Mouse (Mus musculus) hindbrain, postnatal 0 days (tissue): ENCODE results near the gene Prr18. TPM values are rescaled to one million over a fixed set of nuclear protein-coding genes. Genes with fewer than 3 reads are reported as not detected.

Experiments used
- ATAC-seq: fragments of 200-750 bp; cut with Nextera tagmentation; 2 replicates; pipeline ENCODE4 v1.8.0; 2017; ENCODE audit warnings: mild to moderate bottlenecking, moderate TSS enrichment, moderate library complexity
- DNase-seq: peaks from one replicate; pipeline ENCODE4 v3.0.0-alpha.2; 2015; ENCODE audit warnings: low spot score
- H3K27ac ChIP-seq: fragments of 300-500 bp; sonication (generic); 2 replicates; pipeline ENCODE4 v1.5.1; 2014; ENCODE audit warnings: mild to moderate bottlenecking
- H3K27me3 ChIP-seq: fragments of 300-500 bp; sonication (generic); 2 replicates; pipeline ENCODE4 v1.6.1; 2014; ENCODE audit warnings: low read length, mixed read lengths; ENCODE audit not compliant: insufficient read depth
- H3K36me3 ChIP-seq: fragments of 300-500 bp; sonication (generic); 2 replicates; pipeline ENCODE4 v1.6.1; 2014; ENCODE audit warnings: low read length, mixed read lengths; ENCODE audit not compliant: insufficient read depth
- H3K4me1 ChIP-seq: fragments of 300-500 bp; sonication (generic); 2 replicates; pipeline ENCODE4 v1.6.1; 2014; ENCODE audit warnings: antibody characterized with exemption, low read length, mixed read lengths; ENCODE audit not compliant: insufficient read depth
- H3K4me2 ChIP-seq: fragments of 300-500 bp; sonication (generic); 2 replicates; pipeline ENCODE4 v1.6.1; 2014; ENCODE audit warnings: low read depth, mild to moderate bottlenecking, low read length, moderate library complexity, mixed read lengths
- H3K4me3 ChIP-seq: fragments of 300-500 bp; sonication (generic); 2 replicates; pipeline ENCODE4 v1.5.1; 2014; ENCODE audit warnings: low read length
- H3K9ac ChIP-seq: fragments of 300-500 bp; sonication (generic); replicated peaks from 2 replicates; pipeline ENCODE4 v1.6.1; 2014; ENCODE audit warnings: mild to moderate bottlenecking, low read length, moderate library complexity, mixed read lengths
- H3K9me3 ChIP-seq: fragments of 300-500 bp; sonication (generic); 2 replicates; pipeline ENCODE4 v1.6.1; 2016; ENCODE audit warnings: low read length, mixed read lengths
- CTCF ChIP-seq: IDR thresholded peaks from 2 replicates; pipeline ENCODE4 v1.5.1; 2016; ENCODE audit warnings: antibody characterized with exemption, control low read depth, low read depth
- WGBS: fragments of 180-500 bp; shearing (Covaris S2); extraction: QIAGEN DNeasy Blood & Tissue Kit; methylation state at CpG from one replicate; pipeline ENCODE4 v1.1.7; 2014; 5-methylcytosine and 5-hydroxymethylcytosine counted together
- polyA plus RNA-seq: library from polyadenylated mRNA; unstranded; fragments of >200 nt; fragmentation: Nextera tagmentation; extraction: Ambion mirVana; gene quantifications from 2 replicates; pipeline ENCODE4 v1.2.1, GENCODE M21; 2015
- total RNA-seq: library from RNA; depleted of rRNA; stranded (reverse); fragments of >200 nt; gene quantifications from 2 replicates; pipeline ENCODE4 v1.2.3, GENCODE M21; 2014

Gene Prr18
- total and polyA plus RNA-seq, 2 experiments from 2014 or later = 17.6 to 41.2 TPM

DNA sequence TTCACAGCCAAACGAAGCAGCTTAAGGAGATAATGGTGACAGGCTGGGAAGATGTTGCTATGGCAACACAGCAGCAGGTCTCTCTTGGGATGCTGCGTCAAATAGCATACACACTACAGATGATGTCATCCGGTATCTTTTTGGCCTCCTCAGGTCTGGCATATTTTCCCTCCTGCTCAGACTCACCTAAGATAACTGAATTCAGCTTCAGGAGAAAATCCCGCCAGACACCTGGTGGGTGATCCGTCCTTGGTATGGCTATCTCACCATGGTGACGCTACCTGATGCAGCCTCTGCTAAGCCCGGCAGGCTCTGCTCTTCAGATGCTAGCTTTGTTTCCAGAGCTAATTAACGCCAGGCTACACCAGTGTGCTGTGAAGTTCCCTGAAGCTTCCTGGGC lies 31.3 kb downstream of the Prr18 start:
- Histone ChIP-seq H3K27me3 (no peaks in the 10 kb centered on the region), H3K4me2 (peak overlapping the region; percentile 43), H3K4me1 (peaks cover 35% of the 10 kb centered on the region), H3K36me3 (no peaks in the 10 kb centered on the region), H3K9me3 (no peaks in the 10 kb centered on the region), H3K4me3 (no peak overlapping the region), H3K27ac (peak overlapping the region; percentile 99), H3K9ac (peak overlapping the region; percentile 28; the same call in 1 of the 2 replicates)
- 7% methylated on average over 8 of the region's 8 CpGs for WGBS
- ATAC-seq (peak; percentile 83), DNase-seq (peak; percentile 96)
- TF ChIP-seq CTCF = peak; percentile 4; the same call in 1 of the 2 replicates

DNA sequence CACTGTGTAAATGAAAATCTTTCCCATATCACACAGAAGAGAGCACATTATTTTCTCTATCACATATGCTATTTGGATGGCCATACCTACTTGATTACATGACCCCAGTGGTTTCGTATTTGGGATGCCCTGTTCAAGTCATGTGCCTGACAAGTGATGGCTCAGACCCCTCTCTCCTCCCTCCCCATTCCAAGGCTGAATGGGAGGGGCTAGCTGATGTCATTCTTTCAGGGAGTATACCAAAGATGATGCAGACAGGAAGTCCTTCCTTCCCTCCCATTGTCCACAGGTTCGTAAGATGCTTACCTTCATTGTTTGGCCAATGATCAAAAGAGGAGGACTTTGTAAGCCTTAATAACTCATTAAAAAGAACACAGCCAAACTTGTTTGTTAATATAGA lies 31.9 kb downstream of the Prr18 start:
- H3K27me3 ChIP-seq = no peaks in the 10 kb centered on the region
- no peak overlapping the region for H3K4me3 ChIP-seq
- DNase-seq (peak; percentile 59), ATAC-seq (no peak)
- no peak overlapping the region for H3K9ac ChIP-seq
- peak overlapping the region; percentile 99 for H3K27ac ChIP-seq
- peak overlapping the region; percentile 43; the same call in 1 of the 2 replicates for H3K4me2 ChIP-seq
- peaks cover 35% of the 10 kb centered on the region for H3K4me1 ChIP-seq
- TF ChIP-seq CTCF = no peak
- H3K9me3 ChIP-seq = no peaks in the 10 kb centered on the region
- WGBS = 27% methylated on average over 2 of the region's 2 CpGs
- H3K36me3 ChIP-seq = no peaks in the 10 kb centered on the region

DNA sequence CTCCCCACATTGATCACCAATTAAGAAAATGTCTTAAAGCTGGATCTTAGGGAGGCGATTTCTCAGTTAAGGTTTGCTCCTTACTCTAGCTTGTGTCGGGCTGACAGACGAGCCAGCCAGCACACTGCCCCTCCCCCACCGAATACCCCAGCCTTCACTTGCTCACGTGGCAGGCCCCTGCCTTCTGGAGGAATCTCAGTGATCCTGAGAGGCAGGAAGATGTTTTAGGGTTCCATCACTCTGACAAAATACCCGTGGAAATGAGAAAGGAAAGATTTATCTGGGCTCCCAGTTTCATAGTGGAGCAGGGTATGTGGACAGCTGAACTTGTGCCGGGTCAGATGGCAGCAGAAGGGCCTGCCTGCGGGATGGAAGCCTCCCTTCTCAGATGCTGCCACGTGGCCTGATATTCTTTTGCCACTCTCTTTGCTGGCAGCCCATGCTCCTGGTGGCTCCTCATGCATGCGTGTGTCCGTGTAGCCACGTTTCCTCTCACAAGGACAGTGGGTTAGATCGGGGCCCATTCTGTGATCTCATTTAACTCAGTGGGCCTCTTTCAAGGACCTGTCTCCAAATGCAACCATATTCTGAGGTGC lies 33.5 kb downstream of the Prr18 start:
- Histone ChIP-seq H3K27ac (peak overlapping the region; percentile 91), H3K4me3 (no peak overlapping the region), H3K27me3 (no peaks in the 10 kb centered on the region), H3K9ac (peak overlapping the region; percentile 44), H3K4me1 (peaks cover 35% of the 10 kb centered on the region), H3K36me3 (no peaks in the 10 kb centered on the region), H3K4me2 (no peak overlapping the region), H3K9me3 (no peaks in the 10 kb centered on the region)
- TF ChIP-seq CTCF = no peak
- WGBS = 12% methylated on average over 13 of the region's 13 CpGs
- ATAC-seq (no peak), DNase-seq (peak; percentile 58)

DNA sequence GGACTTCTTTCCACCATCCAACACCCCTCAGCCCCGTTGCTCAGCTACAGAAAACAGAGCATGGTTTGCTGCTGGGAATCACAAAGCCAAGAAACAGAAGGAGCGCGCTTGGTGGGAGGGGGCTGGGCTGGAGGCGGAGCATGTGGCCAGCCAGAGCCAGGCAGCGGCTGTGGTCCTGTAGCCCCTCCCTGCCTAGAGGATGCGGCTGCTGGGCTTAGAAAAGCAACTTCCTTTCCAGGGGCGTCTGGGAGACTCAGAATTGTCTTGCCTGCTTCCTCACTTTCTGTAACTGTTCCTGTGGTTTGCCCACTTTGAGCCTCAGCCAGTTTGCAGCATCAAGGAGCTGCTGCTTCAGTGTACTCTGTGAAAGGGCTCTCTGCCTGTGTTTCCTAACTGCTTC lies 34.6 kb downstream of the Prr18 start:
- TF ChIP-seq CTCF = no peak
- ATAC-seq (peak; percentile 84), DNase-seq (peak; percentile 94)
- Histone ChIP-seq H3K9ac (peak overlapping the region; percentile 44), H3K36me3 (no peaks in the 10 kb centered on the region), H3K4me1 (peaks cover 35% of the 10 kb centered on the region), H3K4me2 (peak overlapping the region; percentile 60), H3K27ac (peak overlapping the region; percentile 91), H3K4me3 (peak overlapping the region; percentile 29), H3K9me3 (no peaks in the 10 kb centered on the region), H3K27me3 (no peaks in the 10 kb centered on the region)
- WGBS = 0% methylated on average over 7 of the region's 7 CpGs

DNA sequence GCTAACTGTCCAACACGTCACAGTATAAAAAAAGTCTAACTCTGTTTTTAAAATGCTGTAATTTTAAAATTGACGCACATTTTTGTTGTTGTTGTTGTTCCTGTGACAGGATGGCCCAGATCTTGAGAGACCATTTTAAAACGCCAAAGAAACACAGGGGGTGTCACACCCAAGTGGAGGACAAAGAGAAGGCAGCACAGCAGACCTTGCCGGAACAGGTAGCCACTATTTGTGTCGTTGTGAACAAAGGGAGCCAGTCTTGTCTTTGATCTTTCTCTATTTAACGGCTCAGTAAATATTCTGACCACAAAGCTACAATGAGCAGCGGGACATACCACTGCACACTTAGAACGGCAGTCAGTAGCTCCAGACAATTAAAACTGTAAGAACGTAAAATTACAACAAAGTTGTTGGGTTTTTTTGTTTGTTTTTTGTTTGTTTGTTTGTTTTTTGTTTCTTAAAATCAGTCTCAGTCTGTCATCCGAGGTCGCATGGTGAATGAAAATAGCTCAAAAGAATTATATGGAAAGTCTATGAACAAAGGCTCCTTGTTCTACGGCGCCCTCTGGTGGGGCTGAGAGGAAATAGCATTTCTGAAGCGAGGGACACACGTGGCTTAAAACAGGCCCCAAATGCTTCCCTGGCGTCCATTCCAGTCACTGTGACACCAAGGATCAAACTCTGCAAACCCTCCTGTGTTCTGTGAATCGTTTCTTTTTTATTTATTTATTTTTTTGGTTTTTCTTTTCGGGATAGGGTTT lies 35.2 kb downstream of the Prr18 start:
- Histone ChIP-seq H3K4me1 (peaks cover 30% of the 10 kb centered on the region), H3K27me3 (no peaks in the 10 kb centered on the region), H3K4me3 (peak overlapping the region; percentile 29), H3K27ac (peak overlapping the region; percentile 91), H3K9me3 (no peaks in the 10 kb centered on the region), H3K4me2 (peak overlapping the region; percentile 60), H3K9ac (peak overlapping the region; percentile 44), H3K36me3 (no peaks in the 10 kb centered on the region)
- peak; percentile 94 for TF ChIP-seq CTCF
- DNase-seq (peak; percentile 91), ATAC-seq (0 out of 2 replicates have a peak, but pooled peaks have one; percentile 3)
- WGBS = under 1% methylated on average over 18 of the region's 18 CpGs

DNA sequence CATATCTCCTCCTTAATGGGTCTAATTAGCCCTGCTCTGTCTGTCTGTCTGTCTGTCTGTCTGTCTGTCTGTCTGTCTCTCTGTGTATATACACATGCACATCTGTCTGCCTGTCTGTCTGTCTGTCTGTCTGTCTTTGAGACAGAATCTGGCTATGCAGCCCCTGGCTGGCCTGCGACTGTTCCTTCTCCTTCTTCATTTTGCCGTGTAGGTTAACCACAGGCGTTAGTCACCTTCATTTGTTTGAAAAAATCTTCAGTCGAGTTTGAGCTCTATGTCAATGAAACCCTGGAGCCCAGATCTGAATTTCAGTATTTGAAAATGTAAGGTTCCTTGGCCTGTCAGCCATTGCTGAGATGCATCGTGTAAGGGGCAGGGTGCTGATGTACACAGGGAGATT lies 40.0 kb downstream of the Prr18 start:
- no peak for TF ChIP-seq CTCF
- 60% methylated on average over 5 of the region's 5 CpGs for WGBS
- DNase-seq (no peak), ATAC-seq (no peak)
- Histone ChIP-seq H3K4me3 (no peak overlapping the region), H3K9ac (no peak overlapping the region), H3K27ac (no peak overlapping the region), H3K4me1 (0 out of 2 replicates have a peak, but pooled peaks cover 3% of the 10 kb centered on the region), H3K27me3 (no peaks in the 10 kb centered on the region), H3K36me3 (no peaks in the 10 kb centered on the region), H3K9me3 (0 out of 2 replicates have a peak, but pooled peaks cover 2% of the 10 kb centered on the region), H3K4me2 (no peak overlapping the region)

DNA sequence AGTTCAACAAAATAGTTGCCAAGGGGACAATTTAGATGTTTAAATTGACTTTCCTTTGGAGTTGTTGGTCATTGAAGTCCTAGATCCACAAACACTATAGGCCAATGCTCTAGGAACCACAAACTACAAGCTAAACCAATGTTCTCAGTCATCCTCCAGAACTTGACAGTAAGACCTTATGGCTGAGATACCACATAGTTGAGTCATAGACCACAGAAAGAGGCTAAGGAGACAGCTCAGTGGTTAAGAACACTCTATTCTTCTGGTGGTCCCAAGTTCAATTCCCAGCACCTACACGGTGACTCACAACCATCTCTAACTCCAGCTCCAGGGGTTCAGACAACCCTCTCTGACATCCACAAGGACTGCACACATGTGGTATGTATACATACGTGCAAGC lies 48.2 kb downstream of the Prr18 start:
- H3K27me3 ChIP-seq = 0 out of 2 replicates have a peak, but pooled peaks cover 11% of the 10 kb centered on the region
- ATAC-seq (no peak), DNase-seq (no peak)
- H3K4me1 ChIP-seq = no peaks in the 10 kb centered on the region
- H3K27ac ChIP-seq = no peak overlapping the region
- H3K36me3 ChIP-seq = no peaks in the 10 kb centered on the region
- H3K9ac ChIP-seq = no peak overlapping the region
- no peak overlapping the region for H3K4me3 ChIP-seq
- 90% methylated on average over 2 of the region's 2 CpGs for WGBS
- TF ChIP-seq CTCF = no peak
- 0 out of 2 replicates have a peak, but pooled peaks cover 2% of the 10 kb centered on the region for H3K9me3 ChIP-seq
- H3K4me2 ChIP-seq = no peak overlapping the region
